Mouse (Mus musculus) kidney, adult 2 months (tissue): ENCODE measurements around the gene Dnm1.

Experiments used
- CTCF ChIP-seq: fragments of 200-500 bp; conservative IDR thresholded peaks from 2 replicates; pipeline ENCODE4 v1.5.1; 2011; ENCODE audit warnings: low read depth, mild to moderate bottlenecking, control low read depth, low read length, moderate library complexity, mixed read lengths; ENCODE audit not compliant: insufficient read depth, insufficient read length
- POLR2A ChIP-seq: fragments of 200-500 bp; IDR thresholded peaks from one replicate; pipeline ENCODE4 v1.6.1; 2011; ENCODE audit warnings: low read depth, low read length, control low read depth

DNA sequence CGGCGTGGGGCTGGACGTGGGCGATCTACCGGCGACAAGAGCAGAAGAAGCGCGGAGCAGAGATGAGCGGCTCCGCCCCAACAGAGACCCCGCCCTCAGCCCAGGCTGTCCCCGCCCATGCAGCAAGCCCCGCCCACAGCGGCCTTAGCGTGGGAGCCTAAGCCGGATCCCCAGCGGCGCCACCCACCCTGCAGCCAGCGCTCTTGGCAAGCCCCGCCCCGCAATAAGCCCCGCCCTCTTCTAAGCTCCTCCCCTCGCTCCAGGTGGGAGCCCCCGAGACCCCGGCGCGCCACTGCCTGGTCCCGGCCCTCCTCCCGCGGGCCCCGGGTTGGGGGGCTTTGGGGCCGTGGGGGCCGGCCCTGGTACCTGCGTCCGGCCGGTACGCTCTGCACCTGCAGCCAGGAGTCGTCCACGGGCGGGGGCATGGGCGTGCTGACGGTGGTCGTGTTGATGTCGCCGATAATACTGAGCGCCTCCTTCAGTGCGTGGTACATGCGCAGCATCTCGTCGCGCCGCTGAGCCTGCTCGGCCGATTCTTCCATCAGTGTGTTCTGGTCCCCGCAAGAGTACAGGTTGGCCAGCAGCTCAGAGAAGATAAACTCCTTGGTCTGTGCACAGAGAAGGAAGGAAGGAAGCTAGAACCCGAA is 40.7 kb downstream of the Dnm1 start:
- no peak for TF ChIP-seq POLR2A
- TF ChIP-seq CTCF: no peak
